10 mouse cellular contexts compared by ENCODE assay signal in the genomic region with DNA sequence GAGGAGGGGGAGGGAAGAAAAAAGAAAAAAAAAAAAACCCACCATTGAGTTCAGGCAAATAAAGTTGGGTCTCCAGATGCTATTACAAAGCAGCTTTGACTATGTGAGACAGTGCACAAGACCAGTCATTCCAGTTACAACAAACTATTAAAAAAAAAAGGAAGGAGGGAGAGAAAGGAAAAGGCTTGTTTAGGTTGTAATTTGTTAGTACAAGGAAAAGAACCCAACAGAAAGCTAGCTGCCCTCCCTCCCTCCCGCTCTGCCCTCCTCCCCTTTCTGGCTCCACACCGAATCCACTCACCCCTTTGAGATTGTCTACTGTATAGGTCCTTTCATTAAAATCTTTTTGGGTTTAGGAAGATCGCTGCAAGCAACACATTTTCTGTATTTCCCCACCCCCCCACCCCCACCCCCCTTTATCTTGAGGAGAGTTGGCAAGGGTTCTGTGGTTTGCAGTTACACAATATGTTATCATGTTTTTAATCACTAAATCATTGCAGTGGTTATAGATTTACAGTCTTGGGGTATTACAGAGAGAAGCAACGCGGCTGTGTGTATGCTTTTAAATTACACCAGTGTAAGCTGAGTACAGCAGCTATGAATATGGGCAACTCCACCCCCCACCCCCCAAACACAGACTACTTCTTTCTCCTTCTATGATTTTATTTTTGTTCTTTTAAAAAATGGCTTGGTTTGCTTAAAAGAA.
DNase-seq lines count a peak whose midpoint lies in the region; ATAC-seq and TF ChIP-seq lines count a peak whose summit lies in the region.
"Had no signal": no experiment of that assay in that cellular context is flagged by ENCODE, and none has a peak within 500 bp of the region (broad histone marks: within the 10 kb centered on the region; RNA-seq: fewer than 3 reads in every experiment).

No protein-coding gene starts in this region.

- WGBS in hindbrain, embryonic 13.5 days = 23% methylated on average over 5 of the region's 5 CpGs
- WGBS in midbrain, embryonic 12.5 days = 31% methylated on average over 5 of the region's 5 CpGs

- H3K9ac ChIP-seq in hindbrain, embryonic 13.5 days = peak overlapping the region; percentile 99
- H3K9ac ChIP-seq in midbrain, embryonic 12.5 days (replicated peaks) = peak overlapping the region; percentile 100

- peaks cover 7% of the 10 kb centered on the region; the same call in 1 of the 2 replicates for H3K4me1 ChIP-seq in brown adipose tissue, adult 24 weeks (ENCODE audit: control insufficient read depth, insufficient read depth, insufficient read length, low read length)
- H3K4me1 ChIP-seq in hindbrain, embryonic 13.5 days (replicated peaks) = peaks cover 58% of the 10 kb centered on the region
- H3K4me1 ChIP-seq in midbrain, embryonic 12.5 days = peaks cover 68% of the 10 kb centered on the region

- intact Hi-C loops in gastrocnemius, adult 2 months (cut with DNase I) = no loop called here

- TF ChIP-seq CTCF in gastrocnemius, adult 2 months (IDR thresholded peaks at IDR 0.05) = no peak

- H3K27ac ChIP-seq in gastrocnemius, adult 2 months = peak overlapping the region; percentile 98
- peak overlapping the region; percentile 94 for H3K27ac ChIP-seq in brown adipose tissue, adult 24 weeks (replicated peaks; ENCODE audit: low read depth, low read length)
- peak overlapping the region; percentile 100 for H3K27ac ChIP-seq in hindbrain, embryonic 13.5 days
- H3K27ac ChIP-seq in midbrain, embryonic 12.5 days (replicated peaks) = peak overlapping the region; percentile 100

- H3K9me3 ChIP-seq in hindbrain, embryonic 13.5 days = no peaks in the 10 kb centered on the region
- no peaks in the 10 kb centered on the region for H3K9me3 ChIP-seq in midbrain, embryonic 12.5 days

- peak overlapping the region; percentile 47; the same call in 1 of the 2 replicates for H3K4me3 ChIP-seq in gastrocnemius, adult 2 months
- no peak overlapping the region for H3K4me3 ChIP-seq in brown adipose tissue, adult 24 weeks (ENCODE audit: insufficient read depth, low read depth, low read length)
- H3K4me3 ChIP-seq in hindbrain, embryonic 13.5 days = peak overlapping the region; percentile 89
- H3K4me3 ChIP-seq in midbrain, embryonic 12.5 days = peak overlapping the region; percentile 99

- H3K27me3 ChIP-seq in hindbrain, embryonic 13.5 days = peaks cover 10% of the 10 kb centered on the region
- no peaks in the 10 kb centered on the region for H3K27me3 ChIP-seq in midbrain, embryonic 12.5 days

- ATAC-seq in hindbrain, embryonic 13.5 days (ENCODE audit: low FRiP score) = no peak
- no peak for ATAC-seq in midbrain, embryonic 12.5 days (ENCODE audit: low FRiP score, low read depth)

- H3K4me2 ChIP-seq in hindbrain, embryonic 13.5 days = peak overlapping the region; percentile 93
- H3K4me2 ChIP-seq in midbrain, embryonic 12.5 days (replicated peaks) = peak overlapping the region; percentile 61

- no peaks in the 10 kb centered on the region for H3K36me3 ChIP-seq in hindbrain, embryonic 13.5 days
- no peaks in the 10 kb centered on the region for H3K36me3 ChIP-seq in midbrain, embryonic 12.5 days

- DNase-seq in gastrocnemius, adult 2 months = no peak
- DNase-seq in gastrocnemius, adult 18-20 months (ENCODE audit: low spot score) = no peak
- DNase-seq in left cerebral cortex, adult 11 months (ENCODE audit: low spot score) = no peak
- DNase-seq in gastrocnemius, postnatal 4 days (ENCODE audit: low spot score in 2 of 2) = no peak
- no peak for DNase-seq in thymus, postnatal 4 days
- DNase-seq: heart, postnatal 10 days; thymus, postnatal 25 days had no signal
